Comparison of ENCODE assay signal across 19 mouse cellular contexts in the genomic region with DNA sequence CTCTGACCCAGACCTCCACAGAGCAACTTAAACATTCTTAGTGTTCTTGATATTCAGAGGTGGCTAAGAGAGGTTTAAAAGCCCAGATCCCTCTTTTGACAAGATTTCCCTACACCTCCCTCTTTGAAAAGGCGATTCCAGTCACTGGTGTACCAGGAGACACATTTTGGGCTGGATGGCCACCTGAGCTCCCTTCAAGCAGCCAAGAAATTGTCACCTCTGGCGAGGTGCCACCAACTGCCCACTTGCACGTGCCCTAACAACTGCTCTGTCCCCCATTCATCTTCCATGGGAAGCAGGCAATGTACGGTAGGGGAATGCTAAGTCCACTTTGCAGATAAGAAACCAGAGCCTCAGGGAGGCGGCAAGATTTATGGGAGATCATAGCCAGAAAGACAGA. TPM values are rescaled to one million over a fixed set of nuclear protein-coding genes. Genes with fewer than 3 reads are reported as not detected.
DNase-seq lines count a peak whose midpoint lies in the region; ATAC-seq and TF ChIP-seq lines count a peak whose summit lies in the region.
"Had no signal": no experiment of that assay in that cellular context is flagged by ENCODE, and none has a peak within 500 bp of the region (broad histone marks: within the 10 kb centered on the region; RNA-seq: fewer than 3 reads in every experiment).

No protein-coding gene starts in this region.

- no peak overlapping the region for H3K9ac ChIP-seq in kidney, embryonic 15.5 days
- no peak overlapping the region for H3K9ac ChIP-seq in forebrain, embryonic 11.5 days (ENCODE audit: low read length)
- H3K9ac ChIP-seq: embryonic facial prominence, embryonic 12.5 days; heart, embryonic 15.5 days; hindbrain, embryonic 13.5 days; intestine, embryonic 15.5 days; midbrain, embryonic 12.5 days; stomach, embryonic 15.5 days had no signal

- no peaks in the 10 kb centered on the region for H3K9me3 ChIP-seq in kidney, embryonic 15.5 days (replicated peaks)
- H3K9me3 ChIP-seq in forebrain, embryonic 11.5 days (ENCODE audit: control insufficient read depth, low read length): no peaks in the 10 kb centered on the region
- H3K9me3 ChIP-seq: embryonic facial prominence, embryonic 12.5 days; heart, embryonic 15.5 days; hindbrain, embryonic 13.5 days; intestine, embryonic 15.5 days; midbrain, embryonic 12.5 days; stomach, embryonic 15.5 days had no signal

- H3K36me3 ChIP-seq in kidney, embryonic 15.5 days: 0 out of 2 replicates have a peak, but pooled peaks cover 3% of the 10 kb centered on the region
- no peaks in the 10 kb centered on the region for H3K36me3 ChIP-seq in testis, adult 2 months (ENCODE audit: control insufficient read depth, insufficient read depth, low read length)
- H3K36me3 ChIP-seq in forebrain, embryonic 11.5 days (ENCODE audit: control insufficient read depth, insufficient read depth, low read length): no peaks in the 10 kb centered on the region
- H3K36me3 ChIP-seq: embryonic facial prominence, embryonic 12.5 days; heart, embryonic 15.5 days; stomach, embryonic 15.5 days had no signal

- no peak for TF ChIP-seq CTCF in testis, adult 2 months (IDR thresholded peaks at IDR 0.05; ENCODE audit: control insufficient read depth, insufficient read depth, insufficient replicate concordance, low read depth, low read length)

- WGBS in kidney, embryonic 15.5 days: 50% methylated on average over 5 of the region's 5 CpGs
- WGBS in forebrain, embryonic 11.5 days: 86% methylated on average over 5 of the region's 5 CpGs

- TF ChIP-seq POLR2A in testis, adult 2 months (IDR thresholded peaks at IDR 0.05; ENCODE audit: control insufficient read depth, low read depth, low read length): no peak

- peak overlapping the region; percentile 71; the same call in 1 of the 2 replicates for H3K27ac ChIP-seq in kidney, embryonic 15.5 days
- H3K27ac ChIP-seq in testis, adult 2 months (ENCODE audit: control insufficient read depth, insufficient read depth, low read depth, low read length): no peak overlapping the region
- no peak overlapping the region for H3K27ac ChIP-seq in forebrain, embryonic 11.5 days (ENCODE audit: low read depth, low read length)
- H3K27ac ChIP-seq: embryonic facial prominence, embryonic 12.5 days; heart, embryonic 15.5 days; hindbrain, embryonic 13.5 days; intestine, embryonic 15.5 days; midbrain, embryonic 12.5 days had no signal

- peaks cover 36% of the 10 kb centered on the region for H3K4me1 ChIP-seq in kidney, embryonic 15.5 days
- peaks cover 2% of the 10 kb centered on the region for H3K4me1 ChIP-seq in testis, adult 2 months (ENCODE audit: control insufficient read depth, insufficient read depth, low read length)
- peaks cover 5% of the 10 kb centered on the region for H3K4me1 ChIP-seq in forebrain, embryonic 11.5 days (replicated peaks; ENCODE audit: control insufficient read depth, insufficient read depth, low read length)

- H3K4me3 ChIP-seq in kidney, embryonic 15.5 days (replicated peaks): no peak overlapping the region
- H3K4me3 ChIP-seq in testis, adult 2 months (ENCODE audit: control insufficient read depth, low read depth, low read length): peak overlapping the region; percentile 66
- H3K4me3 ChIP-seq in forebrain, embryonic 11.5 days (ENCODE audit: low read depth, low read length): no peak overlapping the region
- H3K4me3 ChIP-seq: embryonic facial prominence, embryonic 12.5 days; heart, embryonic 15.5 days; hindbrain, embryonic 13.5 days; intestine, embryonic 15.5 days; midbrain, embryonic 12.5 days; stomach, embryonic 15.5 days had no signal

- no peak for ATAC-seq in kidney, embryonic 15.5 days (replicated peaks; ENCODE audit: low FRiP score)
- ATAC-seq in erythroid progenitor cell, adult 5-6 weeks (replicated peaks; ENCODE audit: low FRiP score, poor library complexity, severe bottlenecking): no peak
- no peak for ATAC-seq in forebrain, embryonic 11.5 days (replicated peaks; ENCODE audit: low FRiP score)
- ATAC-seq: forebrain, embryonic 14.5 days had no signal

- no peak overlapping the region for H3K4me2 ChIP-seq in kidney, embryonic 15.5 days
- no peak overlapping the region for H3K4me2 ChIP-seq in forebrain, embryonic 11.5 days (ENCODE audit: low read depth, low read length, severe bottlenecking)
- H3K4me2 ChIP-seq: embryonic facial prominence, embryonic 12.5 days; heart, embryonic 15.5 days; hindbrain, embryonic 13.5 days; intestine, embryonic 15.5 days; midbrain, embryonic 12.5 days; stomach, embryonic 15.5 days had no signal

- no peak for DNase-seq in kidney, adult 18-20 months
- no peak for DNase-seq in testis, postnatal 14 days (ENCODE audit: low spot score)
- DNase-seq in cerebellum, postnatal 25 days: peak; percentile 65 to 68
- no peak for DNase-seq in forebrain, embryonic 11.5 days (ENCODE audit: low spot score)
- DNase-seq: adrenal gland, adult 2 months; heart, postnatal 36 days; kidney, postnatal 4 days; layer of hippocampus, adult 9-11 months; lung, postnatal 14 days had no signal

- no peaks in the 10 kb centered on the region for H3K27me3 ChIP-seq in kidney, embryonic 15.5 days
- H3K27me3 ChIP-seq in testis, adult 2 months (ENCODE audit: control insufficient read depth, insufficient read depth, low read length): no peaks in the 10 kb centered on the region
- H3K27me3 ChIP-seq in forebrain, embryonic 11.5 days (ENCODE audit: control insufficient read depth, insufficient read depth, low read length): no peaks in the 10 kb centered on the region
- H3K27me3 ChIP-seq: hindbrain, embryonic 13.5 days; intestine, embryonic 15.5 days; stomach, embryonic 15.5 days had no signal

RNA-seq across cellular contexts. Expression of gene Bdh1, which starts 39.0 kb away (rescaled TPM):
- polyA plus RNA-seq in kidney, embryonic 15.5 days (2015; fragmentation: Nextera tagmentation; extraction: Ambion mirVana): 23.6 and 25.4 TPM in 2 replicates
- 8.9 and 11.0 TPM in 2 replicates for polyA plus RNA-seq in testis, adult 2 months (2012; rRNA removed)
- total RNA-seq in erythroid progenitor cell, adult 5-6 weeks (2015; ENCODE audit: low replicate concordance): not detected in 2 replicates
- 4.2 TPM in 1 of 2 replicates, not detected in the other for total RNA-seq in erythroid progenitor cell, adult 5-6 weeks (2017; ENCODE audit: low replicate concordance)
- 30.0 and 35.9 TPM in 2 replicates for polyA plus RNA-seq in forebrain, embryonic 11.5 days (2014; fragmentation: Nextera tagmentation; extraction: Ambion mirVana)

Comparison
In these comparisons a context has a peak if more than half of its experiments do, and no peak if none do; other contexts are left out.
1. DNase-seq: peak in cerebellum, postnatal 25 days (2 of 2); none in kidney, adult 18-20 months (single experiment), testis, postnatal 14 days (single experiment) and forebrain, embryonic 11.5 days (single experiment).